Mouse (Mus musculus) ES-Bruce4 (cell line): Measurements from ENCODE around the gene L1cam.

ENCODE experiments used
- CTCF ChIP-seq: IDR thresholded peaks from one replicate; pipeline ENCODE4 v1.8.1; 2011; ENCODE audit warnings: low read depth, low read length
- POLR2A ChIP-seq: IDR thresholded peaks from one replicate; pipeline ENCODE4 v1.8.1; 2011; ENCODE audit warnings: low read length; ENCODE audit not compliant: insufficient read depth

DNA sequence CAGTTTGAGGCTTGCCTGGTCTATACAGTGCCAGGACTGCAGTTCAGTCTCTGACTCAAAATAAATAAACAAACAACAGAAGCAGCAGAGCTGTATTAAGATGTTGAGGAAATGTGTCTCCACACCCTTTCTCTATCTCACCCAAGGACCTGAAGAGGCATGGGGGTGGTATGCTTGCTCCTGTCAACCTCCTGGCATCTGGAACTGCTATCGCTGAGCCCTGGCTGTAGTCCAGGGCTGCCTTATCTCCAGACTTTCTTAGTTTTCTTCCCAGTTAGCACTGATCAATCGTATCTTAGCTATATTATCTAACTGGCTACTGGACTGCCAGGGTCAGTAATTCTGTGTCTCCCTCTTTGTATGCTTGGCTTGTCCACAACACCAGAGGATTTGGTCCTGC, 46.0 kb upstream of the L1cam start:
- no peak for TF ChIP-seq CTCF
- no peak for TF ChIP-seq POLR2A
